Mouse (Mus musculus) megakaryocyte-erythroid progenitor cell, adult 5-6 weeks (primary cell): ENCODE measurements around the gene Fgfr2. TPM values are rescaled to one million over a fixed set of nuclear protein-coding genes. Genes with fewer than 3 reads are reported as not detected.
A peak's percentile ranks its signal among the peaks of the same experiment; 100 is the strongest.
"Not testable (repeated sequence)": the region's sequence is repeated elsewhere in the genome, so short reads cannot be mapped to it uniquely, and the experiment has no call there.

Source experiments
- ATAC-seq: replicated peaks from 2 replicates; pipeline ENCODE4 v1.8.0; 2016; ENCODE audit warnings: mild to moderate bottlenecking, inconsistent platforms; ENCODE audit not compliant: severe bottlenecking, poor library complexity, low FRiP score, low TSS enrichment
- total RNA-seq, 2 experiments: library from RNA; stranded (forward) in 1 of 2; stranded (reverse) in 1 of 2; fragments of 200-1000, 215-1000 nt in 1 of 2; fragments of >200 nt in 1 of 2; fragmentation: Nextera tagmentation in 1 of 2; gene quantifications; 2 replicates each; pipeline ENCODE4 v1.2.3; 2014 to 2017

The Fgfr2 gene
- total RNA-seq, 2 experiments from 2014 or later: not detected

GRCm38 (mm10) chr7:130547635-130548175 lies 2575.4 kb downstream of the Fgfr2 start:
- ATAC-seq: peak; percentile 45; the same call in 1 of the 2 replicates

DNA sequence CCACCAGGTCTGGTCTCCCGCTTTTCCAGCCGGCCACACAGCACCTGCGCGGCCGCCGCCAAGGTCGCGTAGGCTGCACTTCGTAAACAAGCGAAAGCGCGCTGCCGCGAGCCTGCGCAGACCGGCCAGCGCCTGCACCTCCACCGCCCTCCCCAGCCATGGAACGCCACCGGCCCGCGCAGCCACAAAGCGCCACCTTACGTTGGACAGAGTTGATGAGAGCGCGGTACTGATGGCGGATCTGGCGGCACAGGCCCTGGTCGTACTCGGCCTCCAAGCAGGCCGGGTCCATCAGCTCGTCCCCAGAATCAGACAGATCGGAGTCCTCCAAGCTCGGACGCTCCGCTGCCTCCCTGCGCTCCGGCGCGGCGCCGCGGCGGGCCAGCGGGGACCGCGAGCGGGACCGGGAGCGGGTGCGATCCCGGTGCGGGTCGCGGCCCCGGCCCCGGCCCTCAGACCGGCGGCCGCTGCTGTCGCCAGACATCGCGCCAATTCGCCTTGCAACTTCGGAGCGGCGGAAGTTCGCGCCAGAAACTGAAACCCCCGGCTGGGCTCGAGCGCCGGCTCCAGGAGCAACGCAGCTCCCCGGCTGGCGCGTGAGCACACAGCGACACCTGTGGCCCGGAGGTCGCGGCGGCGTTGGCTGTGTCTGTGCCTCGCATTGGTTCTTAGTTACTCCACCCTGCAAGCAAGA lies 2576.2 kb downstream of the Fgfr2 start:
- peak; percentile 92 for ATAC-seq

DNA sequence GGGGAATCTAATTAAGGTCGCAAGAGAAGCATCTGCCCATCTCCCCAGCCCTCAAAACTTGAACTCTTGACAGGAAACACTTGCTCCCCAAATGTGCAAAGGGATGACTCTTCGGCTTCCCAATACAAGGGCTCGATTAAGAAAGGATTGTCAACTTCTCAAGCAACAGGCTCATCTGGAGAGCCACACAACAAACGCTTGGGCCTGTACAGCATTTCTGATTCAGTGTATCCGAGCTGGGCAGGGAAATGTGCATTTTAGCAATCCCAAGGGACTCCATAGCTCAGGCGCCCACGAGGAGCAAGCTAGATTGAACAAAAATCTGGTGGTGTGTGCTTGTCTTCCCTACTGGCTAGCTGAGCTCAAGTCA lies 2576.7 kb downstream of the Fgfr2 start:
- no peak for ATAC-seq

DNA sequence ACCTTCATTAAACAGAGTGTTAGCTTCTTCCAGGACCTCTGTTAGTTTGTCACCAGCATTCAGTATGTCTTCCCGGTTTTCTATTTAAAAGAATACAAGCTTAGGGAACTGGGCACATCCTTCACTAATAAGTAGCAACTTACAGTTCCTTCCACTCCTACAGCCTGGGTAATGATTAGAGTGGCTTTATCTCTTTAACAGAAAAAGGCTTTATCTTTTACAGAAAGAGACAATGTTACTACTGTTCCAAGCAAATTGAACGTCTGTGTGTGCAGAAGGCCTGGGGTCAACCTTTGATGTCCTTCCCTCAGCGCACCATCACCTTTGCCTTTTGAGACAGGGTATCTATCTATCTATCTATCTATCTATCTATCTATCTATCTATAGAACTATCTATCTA lies 2577.3 kb downstream of the Fgfr2 start:
- ATAC-seq: no peak

DNA sequence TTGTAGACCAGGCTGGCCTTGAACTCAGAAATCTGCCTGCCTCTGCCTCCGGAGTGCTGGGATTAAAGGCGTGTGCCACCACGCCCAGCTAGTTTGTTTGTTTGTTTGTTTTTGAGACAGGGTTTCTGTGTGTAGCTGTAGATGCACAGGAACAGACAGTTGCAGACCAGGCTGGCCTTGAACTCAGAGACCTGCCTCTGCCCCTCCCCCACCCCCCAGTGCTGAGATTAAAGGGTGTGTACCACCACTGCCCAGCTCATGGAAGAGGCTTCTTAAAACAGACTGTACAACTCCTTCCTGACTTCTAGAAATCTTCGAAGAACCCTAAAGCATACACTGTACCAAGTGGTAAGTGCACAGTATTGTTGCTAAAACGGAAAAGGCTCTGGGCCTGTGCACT lies 2577.7 kb downstream of the Fgfr2 start:
- no peak for ATAC-seq

DNA sequence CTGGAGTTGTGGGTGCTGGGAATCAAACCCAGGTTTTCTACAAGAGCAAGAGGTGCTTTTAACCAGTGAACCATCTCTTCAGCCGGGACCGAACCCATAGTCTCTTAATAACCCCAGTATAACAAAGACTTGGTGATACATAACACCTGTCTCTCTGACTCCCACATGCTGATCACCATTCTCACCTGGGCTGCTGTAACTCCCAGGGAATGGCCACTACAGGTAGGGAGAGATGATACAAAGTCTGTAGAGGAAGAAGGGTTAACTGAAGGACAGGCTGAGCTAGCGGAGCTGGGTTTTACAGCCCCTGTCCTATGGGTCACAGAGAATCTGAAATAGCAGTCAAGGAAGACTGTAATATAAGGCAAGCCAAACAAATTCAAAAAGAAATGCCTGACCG lies 2580.0 kb downstream of the Fgfr2 start:
- ATAC-seq: no peak

DNA sequence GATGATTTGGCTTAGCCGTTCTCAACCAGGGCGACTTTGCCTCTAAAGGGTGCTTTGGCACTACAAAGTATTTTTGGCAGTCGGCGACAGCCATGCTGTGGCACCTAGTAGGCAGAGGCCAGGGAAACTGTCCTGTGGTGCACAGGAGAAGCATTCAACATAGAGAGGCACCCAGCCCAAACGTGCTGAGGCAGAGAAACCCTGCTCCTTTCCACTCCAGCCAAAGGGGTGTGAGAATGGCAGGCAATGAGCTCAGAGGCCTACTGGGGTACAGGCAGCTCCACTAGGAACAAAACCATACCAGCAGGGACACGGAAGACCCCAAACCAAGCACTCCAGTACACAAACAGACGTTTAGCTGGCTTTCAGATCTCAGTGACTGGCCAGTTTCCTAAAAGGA lies 2583.0 kb downstream of the Fgfr2 start:
- no peak for ATAC-seq

GRCm38 (mm10) chr7:130537068-130537467 lies 2586.1 kb downstream of the Fgfr2 start:
- no peak for ATAC-seq

DNA sequence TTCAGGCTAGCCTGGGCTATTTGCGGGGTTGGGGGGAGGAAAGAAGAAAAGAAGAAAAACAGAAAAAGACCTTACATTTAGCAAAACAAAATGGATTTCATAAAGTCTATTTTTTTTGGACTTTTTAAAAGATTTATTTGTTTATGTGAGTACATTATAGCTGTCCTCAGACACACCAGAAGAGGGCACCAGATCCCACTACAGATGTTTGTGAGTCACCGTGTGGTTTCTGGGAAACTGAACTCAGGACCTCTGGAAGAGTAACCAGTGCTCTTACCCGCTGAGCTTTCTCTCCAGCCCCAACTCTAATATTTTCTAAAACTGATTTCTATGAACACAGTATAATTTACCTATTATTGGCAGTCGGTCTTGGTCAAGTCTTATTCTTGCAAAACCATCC lies 2588.0 kb downstream of the Fgfr2 start:
- no peak for ATAC-seq

- peak; percentile 97 for ATAC-seq
These were observed 2589.6 kb downstream of the Fgfr2 start for GRCm38 (mm10) chr7:130533316-130534260.

DNA sequence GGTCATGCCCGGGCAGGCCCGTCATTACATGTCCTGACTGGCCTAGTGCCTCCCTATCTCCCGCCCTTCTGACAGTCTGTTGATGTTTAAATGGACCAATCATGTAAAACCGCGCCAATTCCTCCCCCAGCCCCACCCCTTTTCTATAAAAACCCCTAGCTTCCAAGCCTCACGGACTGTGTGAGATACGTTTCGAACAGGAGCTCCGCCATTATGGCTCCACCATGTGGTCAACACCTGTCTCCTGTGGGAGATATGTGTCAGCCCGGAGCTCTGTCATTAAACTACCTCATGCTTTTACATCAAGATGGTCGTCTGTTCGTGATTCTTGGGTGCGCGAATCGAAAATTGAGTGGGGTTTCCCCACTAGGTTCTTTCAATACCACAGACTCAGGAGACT lies 2592.0 kb downstream of the Fgfr2 start:
- ATAC-seq: not testable (repeated sequence)

GRCm38 (mm10) chr7:130527306-130527705 lies 2595.8 kb downstream of the Fgfr2 start:
- ATAC-seq: no peak

- ATAC-seq: no peak
These were observed 2599.7 kb downstream of the Fgfr2 start for GRCm38 (mm10) chr7:130523451-130523850.

GRCm38 (mm10) chr7:130520812-130521422 lies 2602.2 kb downstream of the Fgfr2 start:
- ATAC-seq: peak; percentile 61

- no peak for ATAC-seq
These were observed 2603.1 kb downstream of the Fgfr2 start, which contains the start of gene Ate1 for GRCm38 (mm10) chr7:130520049-130520425. Gene Ate1 (minus strand): TSS chr7:130520369.

DNA sequence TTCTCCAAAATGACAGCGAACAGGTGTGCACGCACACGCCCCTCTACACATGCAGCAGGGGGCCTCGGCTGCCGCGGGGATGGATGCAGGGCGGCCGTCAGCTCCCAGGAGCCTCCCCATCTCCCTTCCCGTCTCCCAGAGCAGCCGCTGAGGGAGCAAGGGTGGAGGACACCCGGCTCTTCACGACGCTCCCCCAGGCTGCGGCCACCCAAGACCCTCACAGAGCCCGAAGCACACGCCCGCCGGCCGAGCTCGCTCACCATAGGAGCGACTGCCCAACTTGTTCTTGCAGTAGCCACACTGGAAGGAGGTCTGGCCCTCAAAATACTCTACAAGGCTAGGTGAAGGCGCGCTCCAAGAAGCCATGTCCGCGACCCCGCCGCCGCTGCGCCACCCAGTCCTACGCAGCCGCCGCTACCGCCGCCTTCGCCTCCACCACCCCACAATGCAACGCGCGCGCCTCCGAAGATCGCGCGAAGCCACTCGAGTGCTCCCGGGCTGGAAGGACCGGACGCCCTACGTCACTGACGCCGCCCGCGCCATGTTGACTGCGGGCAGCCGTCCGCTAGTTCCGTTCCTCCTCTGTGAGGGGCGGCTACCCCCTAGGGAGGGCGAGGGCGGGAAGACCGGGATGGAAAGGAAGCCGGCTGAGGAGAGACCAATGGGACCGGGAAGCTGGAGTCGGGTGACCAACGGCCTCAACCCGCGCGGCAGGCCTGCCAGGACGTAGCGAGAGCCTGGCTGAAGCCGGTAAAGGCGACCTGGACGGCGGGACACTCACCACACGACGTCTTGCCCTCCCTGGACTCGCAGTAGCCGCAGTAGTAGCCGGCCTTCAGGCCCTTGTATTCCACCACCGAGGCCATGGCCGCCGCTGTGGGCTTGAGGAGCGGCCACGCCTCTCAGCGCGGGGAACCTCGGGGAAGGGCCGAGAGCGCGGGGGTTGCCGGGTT lies 2603.8 kb downstream of the Fgfr2 start:
- ATAC-seq: peak; percentile 91

GRCm38 (mm10) chr7:130518213-130519095 lies 2604.7 kb downstream of the Fgfr2 start:
- ATAC-seq: no peak

DNA sequence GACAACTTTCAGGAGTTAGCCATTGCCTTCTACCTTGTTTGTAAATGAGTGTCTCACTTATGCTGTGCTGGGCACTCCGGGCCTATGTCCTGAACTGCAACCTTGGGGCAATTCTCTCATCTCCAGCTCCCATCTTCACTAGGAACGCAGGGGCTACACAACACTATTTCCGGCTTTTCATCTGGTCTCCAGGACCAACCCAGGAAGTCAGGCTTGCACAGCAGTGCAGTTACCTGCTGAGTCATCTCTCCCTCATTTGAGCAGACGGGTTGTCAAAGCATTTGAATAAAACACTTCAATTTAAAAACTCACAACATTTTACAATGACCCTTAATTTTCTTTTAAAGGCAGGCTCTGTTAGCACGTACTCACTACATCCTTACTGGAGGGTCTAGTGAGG lies 2612.9 kb downstream of the Fgfr2 start:
- ATAC-seq: no peak
